Mouse (Mus musculus): ENCODE measurements around the gene Rab4a.

Rab4a gene

GRCm38 (mm10) chr8:123854733-123855475 is 49.1 kb downstream of the Rab4a start:
- no peak for DNase-seq

- DNase-seq, result peak in 1 of 2 experiments; percentile 48
Observed at GRCm38 (mm10) chr8:123857361-123857760, 51.6 kb downstream of the Rab4a start.

GRCm38 (mm10) chr8:123858574-123858940 is 52.8 kb downstream of the Rab4a start:
- DNase-seq, result peak; percentile 54 to 62

- peak; percentile 96 to 97 for DNase-seq
Observed at GRCm38 (mm10) chr8:123858941-123859647, 53.3 kb downstream of the Rab4a start.

GRCm38 (mm10) chr8:123859648-123860259 is 54.0 kb downstream of the Rab4a start, which contains the start of gene Ccsap:
Gene Ccsap (minus strand): TSS chr8:123860209.
- DNase-seq, result peak; percentile 57 to 79

- no peak for DNase-seq
Observed at GRCm38 (mm10) chr8:123860386-123860785, 54.6 kb downstream of the Rab4a start.

- no peak for DNase-seq
Observed at GRCm38 (mm10) chr8:123865786-123866185, 60.0 kb downstream of the Rab4a start.

- no peak for DNase-seq
Observed at GRCm38 (mm10) chr8:123866971-123867370, 61.2 kb downstream of the Rab4a start.

- DNase-seq, result no peak
Observed at GRCm38 (mm10) chr8:123872048-123872447, 66.3 kb downstream of the Rab4a start.

GRCm38 (mm10) chr8:123873364-123873763 is 67.6 kb downstream of the Rab4a start:
- no peak for DNase-seq

GRCm38 (mm10) chr8:123874324-123874723 is 68.5 kb downstream of the Rab4a start:
- no peak for DNase-seq

GRCm38 (mm10) chr8:123877865-123878264 is 72.1 kb downstream of the Rab4a start:
- DNase-seq, result no peak

- DNase-seq, result no peak
Observed at GRCm38 (mm10) chr8:123880271-123880670, 74.5 kb downstream of the Rab4a start.

GRCm38 (mm10) chr8:123880821-123881350 is 75.1 kb downstream of the Rab4a start:
- no peak for DNase-seq

- DNase-seq, result no peak
Observed at GRCm38 (mm10) chr8:123882412-123882811, 76.6 kb downstream of the Rab4a start.

- DNase-seq, result no peak
Observed at GRCm38 (mm10) chr8:123883094-123883493, 77.3 kb downstream of the Rab4a start.
